In genomic region chr11:64187007-64187406, GRCm38 (mm10) we compare ENCODE assay signal across 15 mouse cellular contexts.
DNase-seq lines count a peak whose midpoint lies in the region; ATAC-seq lines count a peak whose summit lies in the region.
"Had no signal": no experiment of that assay in that cellular context is flagged by ENCODE, and none has a peak within 500 bp of the region (broad histone marks: within the 10 kb centered on the region; RNA-seq: fewer than 3 reads in every experiment).

No protein-coding gene starts in this region.

- peak; percentile 2 for DNase-seq in cerebellum, adult 11 months
- peak; percentile 10 to 13 for DNase-seq in cerebellum, adult 18-20 months
- peak; percentile 13 to 43 for DNase-seq in cerebellum, postnatal 25 days
- DNase-seq in thymus, postnatal 10 days (ENCODE audit: low spot score in 2 of 2): peak; percentile 6 to 22
- no peak for DNase-seq in lung, postnatal 25 days (ENCODE audit: low spot score)
- DNase-seq: adrenal gland, adult 2 months; forebrain, postnatal 0 days; gastrocnemius, adult 2 months; heart, adult 11 months; lung, adult 18-20 months; lung, postnatal 14 days; retina, postnatal 1 day had no signal

- no peak for ATAC-seq in cerebellum, adult (ENCODE audit: insufficient number of reproducible peaks, low FRiP score, low TSS enrichment)
- ATAC-seq in activated CD4-positive, CD25-positive, alpha-beta regulatory T cell, adult 4 months: no peak
- no peak for ATAC-seq in megakaryocyte progenitor cell, adult 5-6 weeks (replicated peaks; ENCODE audit: poor library complexity)
- ATAC-seq: forebrain, postnatal 0 days had no signal
